Mouse (Mus musculus): ENCODE measurements around the gene Egfem1. TPM values are rescaled to one million over a fixed set of nuclear protein-coding genes. Genes with fewer than 3 reads are reported as not detected.

Egfem1 gene
- total RNA-seq (2015) (not detected in 2 replicates), total RNA-seq (2017) (not detected in 2 replicates)

GRCm38 (mm10) chr3:29081952-29082295 lies at the start of gene Egfem1:
Gene Egfem1, plus strand, starts transcription at chr3:29082023.
- no peak for ATAC-seq (ENCODE audit: poor library complexity, severe bottlenecking)

GRCm38 (mm10) chr3:29033107-29033506 lies 48.7 kb upstream of the Egfem1 start:
- ATAC-seq (ENCODE audit: poor library complexity, severe bottlenecking) = no peak

- ATAC-seq (ENCODE audit: poor library complexity, severe bottlenecking) = no peak
Observed at GRCm38 (mm10) chr3:29036146-29036545, 45.7 kb upstream of the Egfem1 start.

GRCm38 (mm10) chr3:29036620-29037019 lies 45.2 kb upstream of the Egfem1 start:
- no peak for ATAC-seq (ENCODE audit: poor library complexity, severe bottlenecking)

- ATAC-seq (ENCODE audit: poor library complexity, severe bottlenecking) = no peak
Observed at GRCm38 (mm10) chr3:29040064-29040463, 41.8 kb upstream of the Egfem1 start.

GRCm38 (mm10) chr3:29046281-29046680 lies 35.5 kb upstream of the Egfem1 start:
- no peak for ATAC-seq (ENCODE audit: poor library complexity, severe bottlenecking)

- no peak for ATAC-seq (ENCODE audit: poor library complexity, severe bottlenecking)
Observed at GRCm38 (mm10) chr3:29047273-29047932, 34.4 kb upstream of the Egfem1 start.

GRCm38 (mm10) chr3:29063156-29063555 lies 18.7 kb upstream of the Egfem1 start:
- no peak for ATAC-seq (ENCODE audit: poor library complexity, severe bottlenecking)

GRCm38 (mm10) chr3:29068428-29069098 lies 13.3 kb upstream of the Egfem1 start:
- ATAC-seq (ENCODE audit: poor library complexity, severe bottlenecking) = no peak

GRCm38 (mm10) chr3:29071315-29071714 lies 10.5 kb upstream of the Egfem1 start:
- ATAC-seq (ENCODE audit: poor library complexity, severe bottlenecking) = no peak

GRCm38 (mm10) chr3:29081517-29081916 lies 306 bp upstream of the Egfem1 start:
- no peak for ATAC-seq (ENCODE audit: poor library complexity, severe bottlenecking)

GRCm38 (mm10) chr3:29082296-29082995 lies 623 bp downstream of the Egfem1 start:
- ATAC-seq (ENCODE audit: poor library complexity, severe bottlenecking) = peak; percentile 57

GRCm38 (mm10) chr3:29082996-29083350 lies 1.1 kb downstream of the Egfem1 start:
- no peak for ATAC-seq (ENCODE audit: poor library complexity, severe bottlenecking)

GRCm38 (mm10) chr3:29098467-29098866 lies 16.6 kb downstream of the Egfem1 start:
- ATAC-seq (ENCODE audit: poor library complexity, severe bottlenecking) = peak; percentile 84

GRCm38 (mm10) chr3:29106016-29106723 lies 24.3 kb downstream of the Egfem1 start:
- peak; percentile 43 for ATAC-seq (ENCODE audit: poor library complexity, severe bottlenecking)

GRCm38 (mm10) chr3:29107134-29107533 lies 25.3 kb downstream of the Egfem1 start:
- peak; percentile 59 for ATAC-seq (ENCODE audit: poor library complexity, severe bottlenecking)

- ATAC-seq (ENCODE audit: poor library complexity, severe bottlenecking) = no peak
Observed at GRCm38 (mm10) chr3:29110321-29110720, 28.5 kb downstream of the Egfem1 start.

- ATAC-seq (ENCODE audit: poor library complexity, severe bottlenecking) = peak; percentile 79
Observed at GRCm38 (mm10) chr3:29114517-29114916, 32.7 kb downstream of the Egfem1 start.

- no peak for ATAC-seq (ENCODE audit: poor library complexity, severe bottlenecking)
Observed at GRCm38 (mm10) chr3:29117379-29117778, 35.6 kb downstream of the Egfem1 start.

GRCm38 (mm10) chr3:29122556-29122955 lies 40.7 kb downstream of the Egfem1 start:
- no peak for ATAC-seq (ENCODE audit: poor library complexity, severe bottlenecking)
